Mouse (Mus musculus): ENCODE measurements around the gene Unc5b. TPM values are rescaled to one million over a fixed set of nuclear protein-coding genes. Genes with fewer than 3 reads are reported as not detected.

Gene Unc5b
- polyA plus RNA-seq, 1 experiment from 2014 or later: 13.3 TPM

- Histone ChIP-seq H3K4me2 (ENCODE audit: low read length) (peak overlapping the region; percentile 81), H3K36me3 (ENCODE audit: control insufficient read depth, insufficient read depth, low read length) (no peaks in the 10 kb centered on the region), H3K4me1 (ENCODE audit: control insufficient read depth in 2 of 2, insufficient read depth in 2 of 2, low read length in 2 of 2) (peaks cover 70 to 76% of the 10 kb centered on the region in 2 experiments), H3K27ac (replicated peaks in 1 of 2; ENCODE audit: control insufficient read depth in 1 of 2, insufficient read depth in 1 of 2, low read depth in 2 of 2, low read length in 2 of 2) (peak overlapping the region; percentile 28 to 81), H3K4me3 (ENCODE audit: control insufficient read depth in 1 of 2, insufficient read depth in 1 of 2, low read depth in 1 of 2, low read length in 2 of 2) (peak overlapping the region; percentile 71 to 91), H3K9ac (ENCODE audit: low read length) (peak overlapping the region; percentile 96), H3K9me3 (ENCODE audit: control insufficient read depth, low read length) (no peaks in the 10 kb centered on the region), H3K27me3 (ENCODE audit: control insufficient read depth, insufficient read depth, low read length) (no peaks in the 10 kb centered on the region)
- WGBS: 15% methylated on average over 5 of the region's 5 CpGs
- ATAC-seq (ENCODE audit: insufficient number of reproducible peaks, insufficient read depth, low FRiP score, low read depth): no peak
Observed at GRCm38 (mm10) chr10:60827266-60827665, 4.1 kb downstream of the Unc5b start.

- 3% methylated on average over 34 of the region's 34 CpGs for WGBS
- Histone ChIP-seq H3K4me1 (ENCODE audit: control insufficient read depth in 2 of 2, insufficient read depth in 2 of 2, low read length in 2 of 2) (peaks cover 72 to 77% of the 10 kb centered on the region in 2 experiments), H3K27me3 (ENCODE audit: control insufficient read depth, insufficient read depth, low read length) (no peaks in the 10 kb centered on the region), H3K4me3 (ENCODE audit: control insufficient read depth in 1 of 2, insufficient read depth in 1 of 2, low read depth in 1 of 2, low read length in 2 of 2) (peak overlapping the region; percentile 71 to 91), H3K36me3 (ENCODE audit: control insufficient read depth, insufficient read depth, low read length) (no peaks in the 10 kb centered on the region), H3K9me3 (ENCODE audit: control insufficient read depth, low read length) (no peaks in the 10 kb centered on the region), H3K27ac (replicated peaks in 1 of 2; ENCODE audit: control insufficient read depth in 1 of 2, insufficient read depth in 1 of 2, low read depth in 2 of 2, low read length in 2 of 2) (peak overlapping the region; percentile 61 to 81), H3K4me2 (ENCODE audit: low read length) (peak overlapping the region; percentile 81), H3K9ac (ENCODE audit: low read length) (peak overlapping the region; percentile 96)
- ATAC-seq (ENCODE audit: insufficient number of reproducible peaks, insufficient read depth, low FRiP score, low read depth): no peak
Observed at GRCm38 (mm10) chr10:60826461-60827237, 4.7 kb downstream of the Unc5b start.

GRCm38 (mm10) chr10:60825955-60826354 lies 5.4 kb downstream of the Unc5b start:
- peaks cover 75 to 83% of the 10 kb centered on the region in 2 experiments for H3K4me1 ChIP-seq (ENCODE audit: control insufficient read depth in 2 of 2, insufficient read depth in 2 of 2, low read length in 2 of 2)
- ATAC-seq (ENCODE audit: insufficient number of reproducible peaks, insufficient read depth, low FRiP score, low read depth): no peak

GRCm38 (mm10) chr10:60823744-60824143 lies 7.6 kb downstream of the Unc5b start:
- Histone ChIP-seq H3K9ac (ENCODE audit: low read length) (peak overlapping the region; percentile 64), H3K9me3 (ENCODE audit: control insufficient read depth, low read length) (no peaks in the 10 kb centered on the region), H3K4me2 (ENCODE audit: low read length) (peak overlapping the region; percentile 81), H3K36me3 (ENCODE audit: control insufficient read depth, insufficient read depth, low read length) (no peaks in the 10 kb centered on the region), H3K4me1 (ENCODE audit: control insufficient read depth in 2 of 2, insufficient read depth in 2 of 2, low read length in 2 of 2) (peaks cover 85 to 96% of the 10 kb centered on the region in 2 experiments), H3K27ac (replicated peaks in 1 of 2; ENCODE audit: control insufficient read depth in 1 of 2, insufficient read depth in 1 of 2, low read depth in 2 of 2, low read length in 2 of 2) (peak overlapping the region; percentile 73 to 81), H3K4me3 (ENCODE audit: control insufficient read depth in 1 of 2, insufficient read depth in 1 of 2, low read depth in 1 of 2, low read length in 2 of 2) (no peak overlapping the region), H3K27me3 (ENCODE audit: control insufficient read depth, insufficient read depth, low read length) (no peaks in the 10 kb centered on the region)
- no peak for ATAC-seq (ENCODE audit: insufficient number of reproducible peaks, insufficient read depth, low FRiP score, low read depth)
- 29% methylated on average over 8 of the region's 8 CpGs for WGBS

More at GRCm38 (mm10) chr10:60825955-60826354, 5.4 kb downstream of the Unc5b start:
- Histone ChIP-seq H3K27ac (replicated peaks in 1 of 2; ENCODE audit: control insufficient read depth in 1 of 2, insufficient read depth in 1 of 2, low read depth in 2 of 2, low read length in 2 of 2) (peak overlapping the region in 1 of 2 experiments; percentile 81; a peak in 3 of 4 replicates), H3K4me3 (ENCODE audit: control insufficient read depth in 1 of 2, insufficient read depth in 1 of 2, low read depth in 1 of 2, low read length in 2 of 2) (peak overlapping the region; percentile 71 to 91), H3K27me3 (ENCODE audit: control insufficient read depth, insufficient read depth, low read length) (no peaks in the 10 kb centered on the region), H3K9me3 (ENCODE audit: control insufficient read depth, low read length) (no peaks in the 10 kb centered on the region), H3K36me3 (ENCODE audit: control insufficient read depth, insufficient read depth, low read length) (no peaks in the 10 kb centered on the region), H3K4me2 (ENCODE audit: low read length) (peak overlapping the region; percentile 81), H3K9ac (ENCODE audit: low read length) (peak overlapping the region; percentile 96)
- WGBS: 41% methylated on average over 6 of the region's 6 CpGs

GRCm38 (mm10) chr10:60822641-60823425 lies 8.5 kb downstream of the Unc5b start:
- Histone ChIP-seq H3K4me1 (ENCODE audit: control insufficient read depth in 2 of 2, insufficient read depth in 2 of 2, low read length in 2 of 2) (peaks cover 85 to 96% of the 10 kb centered on the region in 2 experiments), H3K9me3 (ENCODE audit: control insufficient read depth, low read length) (no peaks in the 10 kb centered on the region), H3K4me3 (ENCODE audit: control insufficient read depth in 1 of 2, insufficient read depth in 1 of 2, low read depth in 1 of 2, low read length in 2 of 2) (no peak overlapping the region), H3K4me2 (ENCODE audit: low read length) (peak overlapping the region; percentile 81), H3K36me3 (ENCODE audit: control insufficient read depth, insufficient read depth, low read length) (no peaks in the 10 kb centered on the region), H3K27me3 (ENCODE audit: control insufficient read depth, insufficient read depth, low read length) (no peaks in the 10 kb centered on the region), H3K27ac (replicated peaks in 1 of 2; ENCODE audit: control insufficient read depth in 1 of 2, insufficient read depth in 1 of 2, low read depth in 2 of 2, low read length in 2 of 2) (peak overlapping the region; percentile 73 to 81), H3K9ac (ENCODE audit: low read length) (peak overlapping the region; percentile 64)
- 39% methylated on average over 17 of the region's 17 CpGs for WGBS
- no peak for ATAC-seq (ENCODE audit: insufficient number of reproducible peaks, insufficient read depth, low FRiP score, low read depth)

GRCm38 (mm10) chr10:60821736-60822358 lies 9.5 kb downstream of the Unc5b start:
- Histone ChIP-seq H3K4me3 (ENCODE audit: control insufficient read depth in 1 of 2, insufficient read depth in 1 of 2, low read depth in 1 of 2, low read length in 2 of 2) (no peak overlapping the region), H3K9ac (ENCODE audit: low read length) (peak overlapping the region; percentile 64), H3K27me3 (ENCODE audit: control insufficient read depth, insufficient read depth, low read length) (no peaks in the 10 kb centered on the region), H3K27ac (replicated peaks in 1 of 2; ENCODE audit: control insufficient read depth in 1 of 2, insufficient read depth in 1 of 2, low read depth in 2 of 2, low read length in 2 of 2) (peak overlapping the region; percentile 73 to 81), H3K4me2 (ENCODE audit: low read length) (peak overlapping the region; percentile 5; the same call in 1 of the 2 replicates), H3K36me3 (ENCODE audit: control insufficient read depth, insufficient read depth, low read length) (no peaks in the 10 kb centered on the region), H3K9me3 (ENCODE audit: control insufficient read depth, low read length) (no peaks in the 10 kb centered on the region), H3K4me1 (ENCODE audit: control insufficient read depth in 2 of 2, insufficient read depth in 2 of 2, low read length in 2 of 2) (peaks cover 87 to 98% of the 10 kb centered on the region in 2 experiments)
- WGBS: 27% methylated on average over 7 of the region's 7 CpGs
- no peak for ATAC-seq (ENCODE audit: insufficient number of reproducible peaks, insufficient read depth, low FRiP score, low read depth)

- no peaks in the 10 kb centered on the region for H3K36me3 ChIP-seq (ENCODE audit: control insufficient read depth, insufficient read depth, low read length)
- no peak for ATAC-seq (ENCODE audit: insufficient number of reproducible peaks, insufficient read depth, low FRiP score, low read depth)
- H3K9ac ChIP-seq (ENCODE audit: low read length): 0 out of 2 replicates have a peak overlapping the region, but pooled peaks have one; percentile 12
- H3K9me3 ChIP-seq (ENCODE audit: control insufficient read depth, low read length): no peaks in the 10 kb centered on the region
- no peak overlapping the region for H3K4me3 ChIP-seq (ENCODE audit: control insufficient read depth in 1 of 2, insufficient read depth in 1 of 2, low read depth in 1 of 2, low read length in 2 of 2)
- H3K27ac ChIP-seq (replicated peaks in 1 of 2; ENCODE audit: control insufficient read depth in 1 of 2, insufficient read depth in 1 of 2, low read depth in 2 of 2, low read length in 2 of 2): peak overlapping the region; percentile 43 to 100; a peak in 3 of 4 replicates
- peaks cover 89 to 98% of the 10 kb centered on the region in 2 experiments for H3K4me1 ChIP-seq (ENCODE audit: control insufficient read depth in 2 of 2, insufficient read depth in 2 of 2, low read length in 2 of 2)
- no peaks in the 10 kb centered on the region for H3K27me3 ChIP-seq (ENCODE audit: control insufficient read depth, insufficient read depth, low read length)
- H3K4me2 ChIP-seq (ENCODE audit: low read length): no peak overlapping the region
Observed at GRCm38 (mm10) chr10:60821311-60821710, 10.1 kb downstream of the Unc5b start.
